Mouse (Mus musculus): Measurements from ENCODE around the gene Cacnb4. TPM values are rescaled to one million over a fixed set of nuclear protein-coding genes. Genes with fewer than 3 reads are reported as not detected.

Gene Cacnb4
- polyA plus RNA-seq, 1 experiment, result 0.01 TPM

GRCm38 (mm10) chr2:52576546-52576945 lies 100.1 kb downstream of the Cacnb4 start:
- TF ChIP-seq POLR2AphosphoS2 (IDR thresholded peaks at IDR 0.05; ENCODE audit: insufficient read length, low read depth) (no peak), MYOD1 (IDR thresholded peaks at IDR 0.05; ENCODE audit: control insufficient read depth in 1 of 3, insufficient read length in 2 of 3, low read depth in 2 of 3) (no peak), E2F4 (IDR thresholded peaks at IDR 0.05; ENCODE audit: insufficient read depth) (no peak)
- H3K36me3 ChIP-seq (ENCODE audit: control insufficient read depth, insufficient read depth), result no peaks in the 10 kb centered on the region
- H3K4me2 ChIP-seq (ENCODE audit: low read depth), result no peak overlapping the region
- no peaks in the 10 kb centered on the region for H3K79me2 ChIP-seq (ENCODE audit: control insufficient read depth, insufficient read depth)
- no peaks in the 10 kb centered on the region for H3K27me3 ChIP-seq (ENCODE audit: control insufficient read depth, insufficient read depth, insufficient read length)
- no peak overlapping the region for H3ac ChIP-seq (ENCODE audit: control insufficient read depth, insufficient read length)
- no peak overlapping the region for H3K4me3 ChIP-seq

DNA sequence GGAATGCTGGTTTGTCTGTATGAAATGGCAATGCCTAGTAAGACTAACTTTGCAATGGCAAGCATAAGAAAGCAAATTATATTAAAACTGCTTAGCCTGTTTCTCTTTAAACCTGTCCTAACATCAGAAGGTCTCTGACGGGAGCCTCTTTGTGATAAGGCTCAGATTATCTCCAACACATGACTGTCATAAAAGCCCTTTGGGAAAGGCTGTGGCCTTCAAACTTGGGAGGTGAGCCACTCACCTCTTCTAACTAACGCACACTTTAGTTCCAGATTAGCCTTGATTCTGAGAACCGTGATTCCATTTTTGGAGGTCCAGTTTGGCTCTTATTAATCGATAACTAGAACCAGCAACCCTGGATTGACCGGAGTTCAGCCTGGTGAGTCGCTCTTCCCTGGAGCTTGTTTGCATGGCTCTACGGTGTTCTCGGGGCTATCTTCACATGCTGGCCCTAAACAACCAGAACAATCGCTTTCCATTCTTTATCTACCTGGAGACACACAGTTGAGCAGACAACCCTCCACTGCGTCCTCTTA lies 100.9 kb downstream of the Cacnb4 start:
- no peak overlapping the region for H3K4me2 ChIP-seq (ENCODE audit: low read depth)
- TF ChIP-seq REST (IDR thresholded peaks at IDR 0.05; ENCODE audit: insufficient read depth, insufficient read length) (no peak), POLR2AphosphoS2 (IDR thresholded peaks at IDR 0.05; ENCODE audit: insufficient read length, low read depth) (no peak), TCF12 (IDR thresholded peaks at IDR 0.05; ENCODE audit: insufficient read depth, poor library complexity, severe bottlenecking) (no peak), POLR2A (IDR thresholded peaks at IDR 0.05; ENCODE audit: insufficient read length, low read depth) (no peak), MYOD1 (IDR thresholded peaks at IDR 0.05; ENCODE audit: control insufficient read depth in 1 of 3, insufficient read length in 2 of 3, low read depth in 2 of 3) (no peak), MAX (IDR thresholded peaks at IDR 0.05; ENCODE audit: low read depth) (no peak), MYOG (IDR thresholded peaks at IDR 0.05; ENCODE audit: control insufficient read depth in 1 of 3, insufficient read depth in 1 of 3, insufficient read length in 2 of 3, low read depth in 2 of 3) (no peak), E2F4 (IDR thresholded peaks at IDR 0.05; ENCODE audit: insufficient read depth) (no peak), SRF (IDR thresholded peaks at IDR 0.05; ENCODE audit: control insufficient read depth, insufficient read length, low read depth) (no peak), TCF3 (IDR thresholded peaks at IDR 0.05; ENCODE audit: insufficient read length, low read depth) (no peak), CEBPB (IDR thresholded peaks at IDR 0.05; ENCODE audit: insufficient read depth, poor library complexity, severe bottlenecking) (no peak), USF1 (IDR thresholded peaks at IDR 0.05; ENCODE audit: low read depth) (no peak)
- H3K36me3 ChIP-seq (ENCODE audit: control insufficient read depth, insufficient read depth), result no peaks in the 10 kb centered on the region
- H3K27me3 ChIP-seq (ENCODE audit: control insufficient read depth, insufficient read depth, insufficient read length), result no peaks in the 10 kb centered on the region
- H3K79me2 ChIP-seq (ENCODE audit: control insufficient read depth, insufficient read depth), result no peaks in the 10 kb centered on the region
- no peak overlapping the region for H3ac ChIP-seq (ENCODE audit: control insufficient read depth, insufficient read length)
- H3K4me3 ChIP-seq, result no peak overlapping the region

GRCm38 (mm10) chr2:52574929-52575328 lies 101.7 kb downstream of the Cacnb4 start:
- no peak overlapping the region for H3K4me3 ChIP-seq
- no peak for TF ChIP-seq USF1 (IDR thresholded peaks at IDR 0.05; ENCODE audit: low read depth)
- TF ChIP-seq REST (IDR thresholded peaks at IDR 0.05; ENCODE audit: insufficient read depth, insufficient read length), result no peak
- no peak for TF ChIP-seq E2F4 (IDR thresholded peaks at IDR 0.05; ENCODE audit: insufficient read depth)
- no peak for TF ChIP-seq TCF12 (IDR thresholded peaks at IDR 0.05; ENCODE audit: insufficient read depth, poor library complexity, severe bottlenecking)
- TF ChIP-seq MYOG (IDR thresholded peaks at IDR 0.05; ENCODE audit: control insufficient read depth in 1 of 3, insufficient read depth in 1 of 3, insufficient read length in 2 of 3, low read depth in 2 of 3), result no peak
- TF ChIP-seq MAX (IDR thresholded peaks at IDR 0.05; ENCODE audit: low read depth), result no peak
- no peak for TF ChIP-seq SRF (IDR thresholded peaks at IDR 0.05; ENCODE audit: control insufficient read depth, insufficient read length, low read depth)
- TF ChIP-seq MYOD1 (IDR thresholded peaks at IDR 0.05; ENCODE audit: control insufficient read depth in 1 of 3, insufficient read length in 2 of 3, low read depth in 2 of 3), result no peak
- TF ChIP-seq POLR2A (IDR thresholded peaks at IDR 0.05; ENCODE audit: insufficient read length, low read depth), result no peak
- TF ChIP-seq CEBPB (IDR thresholded peaks at IDR 0.05; ENCODE audit: insufficient read depth, poor library complexity, severe bottlenecking), result no peak
- TF ChIP-seq TCF3 (IDR thresholded peaks at IDR 0.05; ENCODE audit: insufficient read length, low read depth), result no peak
- TF ChIP-seq POLR2AphosphoS2 (IDR thresholded peaks at IDR 0.05; ENCODE audit: insufficient read length, low read depth), result no peak
- H3ac ChIP-seq (ENCODE audit: control insufficient read depth, insufficient read length), result no peak overlapping the region
- H3K36me3 ChIP-seq (ENCODE audit: control insufficient read depth, insufficient read depth), result no peaks in the 10 kb centered on the region
- H3K79me2 ChIP-seq (ENCODE audit: control insufficient read depth, insufficient read depth), result no peaks in the 10 kb centered on the region
- H3K27me3 ChIP-seq (ENCODE audit: control insufficient read depth, insufficient read depth, insufficient read length), result no peaks in the 10 kb centered on the region
- H3K4me2 ChIP-seq (ENCODE audit: low read depth), result no peak overlapping the region

DNA sequence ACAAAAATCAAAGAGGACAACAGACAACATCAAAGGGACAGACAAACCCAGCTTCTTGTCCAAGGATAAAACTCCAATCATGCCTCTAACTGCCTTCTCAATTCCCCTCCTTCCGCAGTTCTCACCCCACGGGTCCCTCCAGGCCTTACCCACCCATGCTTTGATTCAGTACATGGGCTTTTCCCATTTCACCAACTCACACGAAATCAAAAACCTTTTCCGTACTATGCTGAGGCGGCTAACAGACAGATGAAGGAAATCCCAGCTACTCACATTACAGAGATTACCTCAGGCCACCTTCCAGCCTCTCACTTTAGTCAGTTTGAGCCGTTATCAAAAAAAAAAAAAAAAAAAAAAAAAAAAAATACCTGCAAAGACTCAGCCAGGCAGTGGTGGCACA lies 104.4 kb downstream of the Cacnb4 start:
- no peak overlapping the region for H3K4me2 ChIP-seq (ENCODE audit: low read depth)
- no peaks in the 10 kb centered on the region for H3K79me2 ChIP-seq (ENCODE audit: control insufficient read depth, insufficient read depth)
- no peak for TF ChIP-seq POLR2AphosphoS2 (IDR thresholded peaks at IDR 0.05; ENCODE audit: insufficient read length, low read depth)
- TF ChIP-seq E2F4 (IDR thresholded peaks at IDR 0.05; ENCODE audit: insufficient read depth), result no peak
- TF ChIP-seq TCF3 (IDR thresholded peaks at IDR 0.05; ENCODE audit: insufficient read length, low read depth), result no peak
- TF ChIP-seq SRF (IDR thresholded peaks at IDR 0.05; ENCODE audit: control insufficient read depth, insufficient read length, low read depth), result no peak
- no peak for TF ChIP-seq MYOD1 (IDR thresholded peaks at IDR 0.05; ENCODE audit: control insufficient read depth in 1 of 3, insufficient read length in 2 of 3, low read depth in 2 of 3)
- TF ChIP-seq POLR2A (IDR thresholded peaks at IDR 0.05; ENCODE audit: insufficient read length, low read depth), result no peak
- no peak for TF ChIP-seq USF1 (IDR thresholded peaks at IDR 0.05; ENCODE audit: low read depth)
- TF ChIP-seq TCF12 (IDR thresholded peaks at IDR 0.05; ENCODE audit: insufficient read depth, poor library complexity, severe bottlenecking), result no peak
- TF ChIP-seq REST (IDR thresholded peaks at IDR 0.05; ENCODE audit: insufficient read depth, insufficient read length), result no peak
- TF ChIP-seq MYOG (IDR thresholded peaks at IDR 0.05; ENCODE audit: control insufficient read depth in 1 of 3, insufficient read depth in 1 of 3, insufficient read length in 2 of 3, low read depth in 2 of 3), result no peak
- no peak for TF ChIP-seq CEBPB (IDR thresholded peaks at IDR 0.05; ENCODE audit: insufficient read depth, poor library complexity, severe bottlenecking)
- no peak for TF ChIP-seq MAX (IDR thresholded peaks at IDR 0.05; ENCODE audit: low read depth)

More for the DNA sequence above, 104.4 kb downstream of the Cacnb4 start:
- H3K36me3 ChIP-seq (ENCODE audit: control insufficient read depth, insufficient read depth), result no peaks in the 10 kb centered on the region
- H3ac ChIP-seq (ENCODE audit: control insufficient read depth, insufficient read length), result no peak overlapping the region
- no peak overlapping the region for H3K4me3 ChIP-seq
- H3K27me3 ChIP-seq (ENCODE audit: control insufficient read depth, insufficient read depth, insufficient read length), result no peaks in the 10 kb centered on the region

All from myocyte (in vitro differentiated cells).